Comparison of ENCODE assay signal across 21 mouse cellular contexts in the genomic region with DNA sequence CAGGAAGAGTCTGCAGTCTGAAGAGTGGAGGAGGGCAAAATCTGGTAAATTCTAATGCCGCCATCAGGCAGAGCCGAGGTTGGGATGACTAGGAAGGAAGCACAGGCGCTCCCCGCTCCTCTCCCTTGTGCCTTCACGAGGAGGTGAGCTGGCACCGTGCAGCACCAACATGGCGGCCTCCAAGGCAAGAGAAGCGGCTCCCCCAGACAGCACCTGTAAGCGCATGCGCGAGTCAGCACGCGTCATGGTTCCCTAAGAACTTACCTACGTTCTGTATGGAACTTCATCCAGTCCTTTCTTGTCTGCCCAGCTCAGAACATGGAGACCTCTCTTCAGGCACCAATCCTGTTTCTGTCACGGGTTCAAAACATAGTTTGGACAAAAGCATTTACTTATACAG.
DNase-seq lines count a peak whose midpoint lies in the region; TF ChIP-seq lines count a peak whose summit lies in the region.
"Had no signal": no experiment of that assay in that cellular context is flagged by ENCODE, and none has a peak within 500 bp of the region (broad histone marks: within the 10 kb centered on the region; RNA-seq: fewer than 3 reads in every experiment).

No protein-coding gene starts in this region.

- no peak for DNase-seq in gastrocnemius, adult 2 months
- no peak for DNase-seq in gastrocnemius, postnatal 36 days
- DNase-seq in R1 (ENCODE audit: low read depth, low spot score): peak; percentile 92
- peak; percentile 78 for DNase-seq in testis, postnatal 14 days (ENCODE audit: low spot score)
- DNase-seq in layer of hippocampus, postnatal 14 days (ENCODE audit: low spot score in 2 of 2): no peak
- DNase-seq in urinary bladder, postnatal 14 days (ENCODE audit: low spot score): no peak
- DNase-seq: adrenal gland, postnatal 14 days; B cell, adult 2 months; cerebellum, adult 11-12 months; cerebellum, adult 9-10 months; cerebellum, postnatal 36 days; gastrocnemius, postnatal 25 days; heart, postnatal 14 days had no signal

- no peak for TF ChIP-seq CTCF in gastrocnemius, adult 2 months (IDR thresholded peaks at IDR 0.05)
- no peak for TF ChIP-seq CTCF in E14TG2a.4 (conservative IDR thresholded peaks at IDR 0.05; ENCODE audit: low read length)

- H3K27ac ChIP-seq in gastrocnemius, adult 2 months: peak overlapping the region; percentile 16; the same call in 1 of the 2 replicates
- H3K27ac ChIP-seq: embryonic facial prominence, embryonic 13.5 days; forebrain, embryonic 12.5 days; heart, embryonic 10.5 days; hindbrain, embryonic 13.5 days; hindbrain, postnatal 0 days had no signal

- H3K36me3 ChIP-seq in E14TG2a.4 (ENCODE audit: insufficient read depth, low read length): no peaks in the 10 kb centered on the region
- H3K36me3 ChIP-seq: embryonic facial prominence, embryonic 13.5 days; forebrain, embryonic 12.5 days; G1E; heart, embryonic 10.5 days; heart, embryonic 15.5 days; hindbrain, embryonic 13.5 days had no signal

- intact Hi-C loops in gastrocnemius, adult 2 months (cut with DNase I): no loop called here
- intact Hi-C loops in gastrocnemius, postnatal 36 days (cut with DNase I): no loop called here

- H3K4me1 ChIP-seq in E14TG2a.4 (replicated peaks; ENCODE audit: low read depth, low read length): peaks cover 4% of the 10 kb centered on the region; the same call in 1 of the 2 replicates
- H3K4me1 ChIP-seq: forebrain, embryonic 12.5 days; hindbrain, embryonic 13.5 days had no signal

- no peak overlapping the region for H3K4me3 ChIP-seq in gastrocnemius, adult 2 months
- H3K4me3 ChIP-seq in E14TG2a.4 (replicated peaks; ENCODE audit: low read length): peak overlapping the region; percentile 68
- H3K4me3 ChIP-seq: embryonic facial prominence, embryonic 13.5 days; forebrain, embryonic 12.5 days; heart, embryonic 10.5 days; heart, embryonic 15.5 days; hindbrain, embryonic 13.5 days had no signal

- 0 out of 2 replicates have a peak, but pooled peaks cover 3% of the 10 kb centered on the region for H3K27me3 ChIP-seq in E14TG2a.4 (ENCODE audit: insufficient read depth, low read length)
- H3K27me3 ChIP-seq: embryonic facial prominence, embryonic 13.5 days; forebrain, embryonic 12.5 days; heart, embryonic 15.5 days; hindbrain, embryonic 13.5 days had no signal

- no peaks in the 10 kb centered on the region for H3K9me3 ChIP-seq in E14TG2a.4 (ENCODE audit: low read length)
- H3K9me3 ChIP-seq: embryonic facial prominence, embryonic 13.5 days; forebrain, embryonic 12.5 days; heart, embryonic 10.5 days; heart, embryonic 15.5 days; hindbrain, embryonic 13.5 days had no signal

Comparison
In these comparisons a context has a peak if more than half of its experiments do, and no peak if none do; other contexts are left out.
1. DNase-seq: peak in R1 (single experiment) and testis, postnatal 14 days (single experiment); none in gastrocnemius, adult 2 months (single experiment), gastrocnemius, postnatal 36 days (0 of 2), layer of hippocampus, postnatal 14 days (0 of 2) and urinary bladder, postnatal 14 days (single experiment).